Mouse (Mus musculus) adrenal gland (tissue): Measurements from ENCODE around the gene Mcl1.
"Not testable (repeated sequence)": the region's sequence is repeated elsewhere in the genome, so short reads cannot be mapped to it uniquely, and the experiment has no call there.

ENCODE experiments used
- intact Hi-C: fragments of 180-260 bp; cut with DNase I; formaldehyde crosslinking; loops from one replicate; pipeline ENCODE4 v1.15.1; 2025

The Mcl1 gene

GRCm38 (mm10) chr3:95664940-95665352 is 6.4 kb downstream of the Mcl1 start:
- intact Hi-C loops: no loop called here

- intact Hi-C loops: no loop called here
These were observed 7.7 kb downstream of the Mcl1 start for GRCm38 (mm10) chr3:95666124-95666844.

- intact Hi-C loops: no loop called here
These were observed 8.9 kb downstream of the Mcl1 start for GRCm38 (mm10) chr3:95667521-95667920.

- intact Hi-C loops: no loop called here
These were observed 9.4 kb downstream of the Mcl1 start for GRCm38 (mm10) chr3:95668026-95668425.

GRCm38 (mm10) chr3:95668589-95669308 is 10.2 kb downstream of the Mcl1 start:
- intact Hi-C loops: no loop called here

GRCm38 (mm10) chr3:95669309-95669665 is 10.7 kb downstream of the Mcl1 start:
- intact Hi-C loops: no loop called here

- intact Hi-C loops: not testable (repeated sequence)
These were observed 11.8 kb downstream of the Mcl1 start for GRCm38 (mm10) chr3:95670419-95670818.

- intact Hi-C loops: no loop called here
These were observed 12.6 kb downstream of the Mcl1 start for GRCm38 (mm10) chr3:95671201-95671600.

- intact Hi-C loops: no loop called here
These were observed 13.9 kb downstream of the Mcl1 start for GRCm38 (mm10) chr3:95672461-95672860.

- intact Hi-C loops: no loop called here
These were observed 14.5 kb downstream of the Mcl1 start for GRCm38 (mm10) chr3:95672861-95673706.

GRCm38 (mm10) chr3:95673707-95674211 is 15.2 kb downstream of the Mcl1 start:
- intact Hi-C loops: loop anchor here (2.0 kb wide), 1 partner anchor 15 kb away; the partner anchor contains the start of gene Mcl1

- intact Hi-C loops: loop anchor here (2.0 kb wide), 1 partner anchor 15 kb away; the partner anchor contains the start of gene Mcl1
These were observed 15.6 kb downstream of the Mcl1 start for GRCm38 (mm10) chr3:95674236-95674635.

GRCm38 (mm10) chr3:95674812-95675211 is 16.2 kb downstream of the Mcl1 start:
- intact Hi-C loops: loop anchor here (2.0 to 5.0 kb wide), 3 partner anchors 16 to 82 kb away; partner anchors contain the start of gene Mcl1

GRCm38 (mm10) chr3:95675301-95676092 is 16.9 kb downstream of the Mcl1 start:
- intact Hi-C loops: loop anchor here (2.0 to 5.0 kb wide), 3 partner anchors 17 to 82 kb away; partner anchors contain the start of gene Mcl1

- intact Hi-C loops: loop anchor here (5.0 kb wide), 2 partner anchors 45 to 80 kb away; no protein-coding TSS in a partner anchor
These were observed 18.3 kb downstream of the Mcl1 start for GRCm38 (mm10) chr3:95676745-95677419.

- intact Hi-C loops: loop anchor here (5.0 kb wide), 2 partner anchors 45 to 80 kb away; no protein-coding TSS in a partner anchor
These were observed 19.0 kb downstream of the Mcl1 start for GRCm38 (mm10) chr3:95677420-95678090.

GRCm38 (mm10) chr3:95679551-95679950 is 21.0 kb downstream of the Mcl1 start:
- intact Hi-C loops: loop anchor here (5.0 kb wide), 2 partner anchors 47 to 78 kb away; no protein-coding TSS in a partner anchor

- intact Hi-C loops: no loop called here
These were observed 22.1 kb downstream of the Mcl1 start for GRCm38 (mm10) chr3:95680673-95681072.

- intact Hi-C loops: no loop called here
These were observed 22.8 kb downstream of the Mcl1 start for GRCm38 (mm10) chr3:95681365-95681764.
